9 mouse cellular contexts compared by ENCODE assay signal in the genomic region with DNA sequence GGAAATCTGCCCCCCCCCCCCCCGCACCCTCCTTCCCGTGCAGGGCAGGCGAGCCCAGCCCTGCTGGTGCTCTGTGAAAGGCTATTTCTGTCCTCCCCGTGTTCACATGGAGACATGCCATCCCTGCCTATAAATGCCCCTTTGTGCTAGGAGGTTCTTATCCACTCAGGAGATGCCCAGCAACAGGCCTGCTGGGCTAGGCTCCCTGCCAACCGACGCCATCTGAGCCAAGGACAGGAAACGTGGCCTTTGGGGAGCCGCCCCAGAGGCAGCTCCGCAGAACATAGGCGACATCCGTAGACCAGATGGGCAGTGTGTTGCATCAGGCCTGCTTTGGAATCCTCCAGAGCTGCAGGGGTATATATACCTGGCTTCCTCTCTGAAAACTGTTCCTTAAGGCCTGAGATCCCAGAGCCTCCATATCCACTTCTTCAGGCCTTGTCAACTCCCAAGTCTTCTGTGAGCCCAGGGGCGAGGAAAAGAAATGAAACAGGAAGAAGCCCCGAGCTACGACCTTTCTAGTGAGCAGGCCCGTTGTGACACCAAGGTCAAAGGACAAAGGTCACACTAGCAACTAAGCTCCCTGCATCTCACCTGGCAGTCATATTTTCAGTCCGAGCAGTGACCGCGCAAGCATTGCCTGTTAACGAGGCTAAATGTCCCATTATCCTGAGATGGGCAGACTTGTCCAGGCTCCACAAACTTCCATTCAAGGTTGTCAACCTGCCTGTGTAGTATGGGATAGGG. TPM values are rescaled to one million over a fixed set of nuclear protein-coding genes. Genes with fewer than 3 reads are reported as not detected.
DNase-seq lines count a peak whose midpoint lies in the region; ATAC-seq lines count a peak whose summit lies in the region.
"Had no signal": no experiment of that assay in that cellular context is flagged by ENCODE, and none has a peak within 500 bp of the region (broad histone marks: within the 10 kb centered on the region; RNA-seq: fewer than 3 reads in every experiment).

No protein-coding gene starts in this region.

- ATAC-seq in frontal cortex, adult (ENCODE audit: low TSS enrichment), result peak; percentile 53
- ATAC-seq in megakaryocyte progenitor cell, adult 5-6 weeks (replicated peaks; ENCODE audit: poor library complexity), result peak; percentile 72

- intact Hi-C loops in heart, postnatal 25 days (cut with DNase I), result no loop called here

- DNase-seq in urinary bladder, postnatal 14 days (ENCODE audit: low spot score), result peak; percentile 47
- DNase-seq in urinary bladder, postnatal 25 days (ENCODE audit: low spot score), result no peak
- DNase-seq in heart, postnatal 25 days (ENCODE audit: low spot score), result peak; percentile 61
- peak; percentile 67 to 76 for DNase-seq in layer of hippocampus, postnatal 36 days
- peak; percentile 58 for DNase-seq in yolk sac, embryonic 10.5 days (ENCODE audit: low spot score)
- no peak for DNase-seq in spleen, postnatal 14 days (ENCODE audit: low spot score in 2 of 2)

RNA-seq across cellular contexts. Expression of a gene that starts 8.3 kb away (rescaled TPM):
- 100 to 1,000 TPM; 101 to 109 TPM for total RNA-seq in heart, postnatal 25 days (2021)
- 10 to 100 TPM; 18.7 to 19.3 TPM for total RNA-seq in layer of hippocampus, postnatal 36 days (2021)
- 68.2 and 69.6 TPM in 2 replicates for total RNA-seq in megakaryocyte progenitor cell, adult 5-6 weeks (2015)
- 38.4 and 38.8 TPM in 2 replicates for total RNA-seq in megakaryocyte progenitor cell, adult 5-6 weeks (2017)

RNA-seq across cellular contexts. Expression of a gene that starts 31.2 kb away (rescaled TPM):
- total RNA-seq in heart, postnatal 25 days (2021), result 10 to 100 TPM; 71.4 to 78.2 TPM
- total RNA-seq in layer of hippocampus, postnatal 36 days (2021), result 10 to 100 TPM; 85.8 to 99.2 TPM
- total RNA-seq in megakaryocyte progenitor cell, adult 5-6 weeks (2015), result not detected in 2 replicates
- 0.03 TPM in 1 of 2 replicates, not detected in the other for total RNA-seq in megakaryocyte progenitor cell, adult 5-6 weeks (2017)
- total RNA-seq: MEL had no signal

RNA-seq across cellular contexts. Expression of a gene that starts 36.8 kb away (rescaled TPM):
- 100 to 1,000 TPM; 152 to 154 TPM for total RNA-seq in heart, postnatal 25 days (2021)
- 10 to 100 TPM; 13.9 to 15.0 TPM for total RNA-seq in layer of hippocampus, postnatal 36 days (2021)
- 20.1 and 27.1 TPM in 2 replicates for total RNA-seq in megakaryocyte progenitor cell, adult 5-6 weeks (2015)
- 22.1 and 30.2 TPM in 2 replicates for total RNA-seq in megakaryocyte progenitor cell, adult 5-6 weeks (2017)

Comparison
In these comparisons a context has a peak if more than half of its experiments do, and no peak if none do; other contexts are left out.
1. DNase-seq: peak in urinary bladder, postnatal 14 days (single experiment), heart, postnatal 25 days (single experiment), layer of hippocampus, postnatal 36 days (2 of 2) and yolk sac, embryonic 10.5 days (single experiment); none in urinary bladder, postnatal 25 days (single experiment) and spleen, postnatal 14 days (0 of 2).
2. RNA of a gene that starts 31.2 kb away (total RNA-seq): 85.8 to 99.2 TPM in layer of hippocampus, postnatal 36 days and 71.4 to 78.2 TPM in heart, postnatal 25 days; 0.03 TPM in megakaryocyte progenitor cell, adult 5-6 weeks; every median in the first group is over 10 times any median in the second.
3. RNA of a gene that starts 36.8 kb away (total RNA-seq): 152 to 154 TPM in heart, postnatal 25 days; 20.1 to 30.2 TPM in megakaryocyte progenitor cell, adult 5-6 weeks and 13.9 to 15.0 TPM in layer of hippocampus, postnatal 36 days; every median in the first group is over 4 times any median in the second.